Mouse (Mus musculus): ENCODE measurements around the gene Ptprn2. TPM values are rescaled to one million over a fixed set of nuclear protein-coding genes. Genes with fewer than 3 reads are reported as not detected.

Gene Ptprn2
- total and polyA plus RNA-seq, 3 experiments: 0.17 TPM; not detected in 2

GRCm38 (mm10) chr12:117016753-117017595 lies 531.5 kb downstream of the Ptprn2 start:
- H3K9me3 ChIP-seq (replicated peaks; ENCODE audit: low read length): no peaks in the 10 kb centered on the region
- no peak for DNase-seq (ENCODE audit: extremely low read depth)
- H3K4me3 ChIP-seq (replicated peaks in 1 of 3; ENCODE audit: low read depth in 2 of 3, low read length in 2 of 3, poor library complexity in 1 of 3): no peak overlapping the region
- H3K36me3 ChIP-seq (replicated peaks in 1 of 2; ENCODE audit: control insufficient read depth in 1 of 2, insufficient read depth in 1 of 2, low read length in 1 of 2): no peaks in the 10 kb centered on the region
- H3K4me1 ChIP-seq (ENCODE audit: control insufficient read depth in 1 of 2, insufficient read depth in 2 of 2): no peaks in the 10 kb centered on the region
- H3K4me2 ChIP-seq (ENCODE audit: insufficient read depth, low read depth, poor library complexity, severe bottlenecking): no peak overlapping the region
- peaks cover 11% of the 10 kb centered on the region for H3K27me3 ChIP-seq (replicated peaks)
- in situ Hi-C loops (cut with MboI; ENCODE audit: low pct_ligation_motif_present, low pct_unique_long_range_greater_than_20kb, low sequenced_read_pairs) (no loop called here), dilution Hi-C loops (cut with MboI; ENCODE audit: extremely low pct_ligation_motif_present, extremely low pct_unique_long_range_greater_than_20kb, low sequenced_read_pairs) (no loop called here)
- no peaks in the 10 kb centered on the region for H3K79me2 ChIP-seq (replicated peaks; ENCODE audit: control insufficient read depth, extremely low read depth, insufficient read depth, poor library complexity, severe bottlenecking)
- TF ChIP-seq TBP (conservative IDR thresholded peaks at IDR 0.05; ENCODE audit: low read depth, low read length): no peak
- no peak overlapping the region for H3K27ac ChIP-seq (ENCODE audit: insufficient read depth, low read depth)
- no peak overlapping the region for H3K9ac ChIP-seq (ENCODE audit: insufficient read depth, low read depth)

GRCm38 (mm10) chr12:117017912-117018311 lies 532.4 kb downstream of the Ptprn2 start:
- no peak overlapping the region for H3K27ac ChIP-seq (ENCODE audit: insufficient read depth, low read depth)
- in situ Hi-C loops (cut with MboI; ENCODE audit: low pct_ligation_motif_present, low pct_unique_long_range_greater_than_20kb, low sequenced_read_pairs) (no loop called here), dilution Hi-C loops (cut with MboI; ENCODE audit: extremely low pct_ligation_motif_present, extremely low pct_unique_long_range_greater_than_20kb, low sequenced_read_pairs) (no loop called here)
- H3K27me3 ChIP-seq (replicated peaks): peaks cover 9% of the 10 kb centered on the region
- no peaks in the 10 kb centered on the region for H3K9me3 ChIP-seq (replicated peaks; ENCODE audit: low read length)
- TF ChIP-seq UBTF (IDR thresholded peaks at IDR 0.05; ENCODE audit: low read depth, low read length): no peak
- no peak for TF ChIP-seq CTCF (conservative IDR thresholded peaks at IDR 0.05 in 1 of 2, IDR thresholded peaks at IDR 0.05 in 1 of 2; ENCODE audit: low read depth in 2 of 2, low read length in 2 of 2)
- TF ChIP-seq MAFK (IDR thresholded peaks at IDR 0.05; ENCODE audit: insufficient replicate concordance, low read length): no peak
- TF ChIP-seq MAZ (IDR thresholded peaks at IDR 0.05; ENCODE audit: low read depth, low read length): no peak
- no peak for TF ChIP-seq MAX (IDR thresholded peaks at IDR 0.05; ENCODE audit: low read length)
- TF ChIP-seq ZNF384 (IDR thresholded peaks at IDR 0.05; ENCODE audit: low read depth, low read length): no peak
- no peak for TF ChIP-seq USF1 (IDR thresholded peaks at IDR 0.05; ENCODE audit: low read depth, low read length)
- no peak for TF ChIP-seq E2F4 (IDR thresholded peaks at IDR 0.05; ENCODE audit: insufficient replicate concordance, low read depth, low read length)
- TF ChIP-seq NELFE (IDR thresholded peaks at IDR 0.05; ENCODE audit: low read depth, low read length): no peak
- TF ChIP-seq IRF4 (IDR thresholded peaks at IDR 0.05; ENCODE audit: low read depth, low read length): no peak
- no peak for TF ChIP-seq ZMIZ1 (IDR thresholded peaks at IDR 0.05; ENCODE audit: low read depth, low read length)
- no peak for TF ChIP-seq CHD2 (IDR thresholded peaks at IDR 0.05; ENCODE audit: low read length)
- TF ChIP-seq ZKSCAN1 (IDR thresholded peaks at IDR 0.05; ENCODE audit: borderline replicate concordance, low read depth, low read length): no peak
- TF ChIP-seq RAD21 (IDR thresholded peaks at IDR 0.05; ENCODE audit: low read depth, low read length): no peak
- TF ChIP-seq BHLHE40 (IDR thresholded peaks at IDR 0.05; ENCODE audit: low read depth, low read length): no peak
- no peak for TF ChIP-seq USF2 (conservative IDR thresholded peaks at IDR 0.05; ENCODE audit: low read depth, low read length)
- no peaks in the 10 kb centered on the region for H3K79me2 ChIP-seq (replicated peaks; ENCODE audit: control insufficient read depth, extremely low read depth, insufficient read depth, poor library complexity, severe bottlenecking)
- H3K36me3 ChIP-seq (replicated peaks in 1 of 2; ENCODE audit: control insufficient read depth in 1 of 2, insufficient read depth in 1 of 2, low read length in 1 of 2): no peaks in the 10 kb centered on the region
- H3K4me3 ChIP-seq (replicated peaks in 1 of 3; ENCODE audit: low read depth in 2 of 3, low read length in 2 of 3, poor library complexity in 1 of 3): no peak overlapping the region
- no peaks in the 10 kb centered on the region for H3K4me1 ChIP-seq (ENCODE audit: control insufficient read depth in 1 of 2, insufficient read depth in 2 of 2)
- no peak overlapping the region for H3K4me2 ChIP-seq (ENCODE audit: insufficient read depth, low read depth, poor library complexity, severe bottlenecking)
- DNase-seq (ENCODE audit: extremely low read depth): no peak
- H3K9ac ChIP-seq (ENCODE audit: insufficient read depth, low read depth): no peak overlapping the region
